Mouse (Mus musculus) MEL (cell line): ENCODE measurements around the gene Tnf.

ENCODE experiments used
- CTCF ChIP-seq, 3 experiments: IDR thresholded peaks in 2 of 3; conservative IDR thresholded peaks in 1 of 3; 2 replicates each; pipeline ENCODE4 v1.5.1; 2011 to 2012; ENCODE audit warnings: low read length in 3 of 3, low read depth in 2 of 3, mild to moderate bottlenecking in 2 of 3, improper control_type of control experiment in 1 of 3, inconsistent platforms in 1 of 3, mixed read lengths in 1 of 3, moderate library complexity in 1 of 3; ENCODE audit not compliant: control insufficient read depth in 1 of 3, insufficient read depth in 1 of 3, poor library complexity in 1 of 3, severe bottlenecking in 1 of 3
- E2F4 ChIP-seq: IDR thresholded peaks from 2 replicates; pipeline ENCODE4 v1.6.1; 2011; ENCODE audit warnings: low read depth, low read length, improper control_type of control experiment, borderline replicate concordance
- HCFC1 ChIP-seq: IDR thresholded peaks from 2 replicates; pipeline ENCODE4 v1.6.1; 2012; ENCODE audit warnings: low read depth, mild to moderate bottlenecking, inconsistent platforms, low read length, improper control_type of control experiment, moderate library complexity
- MAFK ChIP-seq: IDR thresholded peaks from 2 replicates; pipeline ENCODE4 v1.6.1; 2011; ENCODE audit warnings: low read depth, mild to moderate bottlenecking, low read length, improper control_type of control experiment, borderline replicate concordance
- MXI1 ChIP-seq: IDR thresholded peaks from 2 replicates; pipeline ENCODE4 v1.6.1; 2011; ENCODE audit warnings: mild to moderate bottlenecking, low read depth, low read length, improper control_type of control experiment
- MYC ChIP-seq: IDR thresholded peaks from 2 replicates; pipeline ENCODE4 v1.6.1; 2011; ENCODE audit warnings: low read depth, mild to moderate bottlenecking, low read length, improper control_type of control experiment, moderate library complexity
- NELFE ChIP-seq: IDR thresholded peaks from 2 replicates; pipeline ENCODE4 v1.6.1; 2011; ENCODE audit warnings: low read depth, low read length, improper control_type of control experiment
- POLR2A ChIP-seq, 2 experiments: IDR thresholded peaks; 2 replicates each; pipeline ENCODE4 v1.6.1; 2011 to 2012; ENCODE audit warnings: low read length in 2 of 2, mild to moderate bottlenecking in 2 of 2, control low read depth in 1 of 2, improper control_type of control experiment in 1 of 2, low read depth in 1 of 2, moderate library complexity in 1 of 2; ENCODE audit not compliant: control insufficient read depth in 1 of 2, insufficient read depth in 1 of 2, poor library complexity in 1 of 2
- POLR2AphosphoS5 ChIP-seq: IDR thresholded peaks from 2 replicates; pipeline ENCODE4 v1.6.1; 2012; ENCODE audit warnings: low read depth, borderline replicate concordance, mild to moderate bottlenecking, inconsistent platforms, low read length, moderate library complexity, mixed read lengths
- TAL1 ChIP-seq: IDR thresholded peaks from 2 replicates; pipeline ENCODE4 v1.6.1; 2012; ENCODE audit warnings: mild to moderate bottlenecking, inconsistent platforms, low read length, moderate library complexity, mixed read lengths

GRCm38 (mm10) chr17:35236390-35236746 lies 34.6 kb upstream of the Tnf start:
- no peak for TF ChIP-seq NELFE
- no peak for TF ChIP-seq POLR2AphosphoS5
- 0 out of 2 replicates have a peak, but pooled peaks have one; percentile 4 for TF ChIP-seq MXI1
- no peak for TF ChIP-seq E2F4
- TF ChIP-seq TAL1, result no peak
- peak; percentile 92 to 97 (median 96) for TF ChIP-seq CTCF (IDR thresholded peaks at IDR 0.05 in 2 of 3, conservative IDR thresholded peaks at IDR 0.05 in 1 of 3; ENCODE audit: control insufficient read depth in 1 of 3, insufficient read depth in 1 of 3, low read depth in 2 of 3, low read length in 3 of 3, poor library complexity in 1 of 3, severe bottlenecking in 1 of 3)
- TF ChIP-seq HCFC1, result no peak
- no peak for TF ChIP-seq MAFK
- TF ChIP-seq MYC, result no peak; the same call in 1 of the 2 replicates
- peak in 1 of 2 experiments; percentile 41; a peak in 1 of 4 replicates for TF ChIP-seq POLR2A (IDR thresholded peaks at IDR 0.05; ENCODE audit: control insufficient read depth in 1 of 2, insufficient read depth in 1 of 2, low read depth in 1 of 2, low read length in 2 of 2, poor library complexity in 1 of 2)
